Mouse (Mus musculus) neutrophil, adult 65 days (primary cell): ENCODE results near the gene 4930556J24Rik. TPM values are rescaled to one million over a fixed set of nuclear protein-coding genes. Genes with fewer than 3 reads are reported as not detected.

Source experiments
- total RNA-seq: library from RNA; stranded (reverse); gene quantifications from 2 replicates; pipeline ENCODE4 v1.2.4, GENCODE M21; 2023

4930556J24Rik gene
- total RNA-seq = not detected in 2 replicates

GRCm38 (mm10) chr11:3976678-3977077 is at the start of gene 4930556J24Rik:
Gene 4930556J24Rik, minus strand, starts transcription at chr11:3976778.

GRCm38 (mm10) chr11:3983291-3983862 is 6.8 kb upstream of the 4930556J24Rik start, which contains the start of gene Gal3st1:
Gene Gal3st1, plus strand, starts transcription at chr11:3983636.

GRCm38 (mm10) chr11:3963610-3964415 is 12.8 kb downstream of the 4930556J24Rik start, which contains the start of gene Pes1:
Gene Pes1, plus strand, starts transcription at chr11:3963975.

GRCm38 (mm10) chr11:3931511-3932211 is 44.9 kb downstream of the 4930556J24Rik start, which contains the start of gene Tcn2:
Gene Tcn2, minus strand, starts transcription at chr11:3932159.

GRCm38 (mm10) chr11:3914109-3914840 is 62.3 kb downstream of the 4930556J24Rik start, which contains the start of gene Slc35e4:
Gene Slc35e4, minus strand, starts transcription at chr11:3914664.

GRCm38 (mm10) chr11:3894406-3895281 is 81.9 kb downstream of the 4930556J24Rik start, which contains the start of the genes 4921536K21Rik and Dusp18:
Gene 4921536K21Rik, minus strand, starts transcription at chr11:3895098.
Gene Dusp18, plus strand, starts transcription at chr11:3895240.

Other genes with a start within 250 kb of the 4930556J24Rik start
- not detected in 2 replicates for gene Osbp2, start 112.9 kb downstream of the 4930556J24Rik start, total RNA-seq
- gene 4921536K21Rik, start 81.7 kb downstream of the 4930556J24Rik start, total RNA-seq = 0.47 TPM in 1 of 2 replicates, not detected in the other
- 3.8 and 4.9 TPM in 2 replicates for gene Dusp18, start 81.5 kb downstream of the 4930556J24Rik start, total RNA-seq
- 9.9 and 12.9 TPM in 2 replicates for gene Slc35e4, start 62.1 kb downstream of the 4930556J24Rik start, total RNA-seq
- gene Tcn2, start 44.6 kb downstream of the 4930556J24Rik start, total RNA-seq = 158 and 172 TPM in 2 replicates
- gene Pes1, start 12.8 kb downstream of the 4930556J24Rik start, total RNA-seq = 20.3 and 21.4 TPM in 2 replicates
- gene Gal3st1, start 6.9 kb upstream of the 4930556J24Rik start, total RNA-seq = not detected in 2 replicates
- gene Sec14l4, start 54.7 kb upstream of the 4930556J24Rik start, total RNA-seq = not detected in 2 replicates
- gene Sec14l3, start 88.1 kb upstream of the 4930556J24Rik start, total RNA-seq = not detected in 2 replicates
- 0.76 TPM in 1 of 2 replicates, not detected in the other for gene Mtfp1, start 118.7 kb upstream of the 4930556J24Rik start, total RNA-seq
- 0.59 and 1.6 TPM in 2 replicates for gene Sec14l2, start 146.6 kb upstream of the 4930556J24Rik start, total RNA-seq
- 12.2 and 20.4 TPM in 2 replicates for gene Rnf215, start 158.4 kb upstream of the 4930556J24Rik start, total RNA-seq
- gene Ccdc157, start 183.5 kb upstream of the 4930556J24Rik start, total RNA-seq = 1.4 and 2.5 TPM in 2 replicates
- 33.9 and 38.0 TPM in 2 replicates for gene Sf3a1, start 183.6 kb upstream of the 4930556J24Rik start, total RNA-seq
- 18.6 and 27.0 TPM in 2 replicates for gene Tbc1d10a, start 210.0 kb upstream of the 4930556J24Rik start, total RNA-seq
- 4.9 and 7.3 TPM in 2 replicates for gene Castor1, start 241.4 kb upstream of the 4930556J24Rik start, total RNA-seq